Mouse (Mus musculus) G1E (cell line): Measurements from ENCODE around the gene Ppp3cb.

Source experiments
- CTCF ChIP-seq: IDR thresholded peaks from 2 replicates; pipeline ENCODE4 v1.5.1; 2012; ENCODE audit warnings: low read depth, low read length, inconsistent platforms, mixed read lengths
- GATA2 ChIP-seq: IDR thresholded peaks from 2 replicates; pipeline ENCODE4 v1.6.1; 2012; ENCODE audit warnings: low read depth, low read length, inconsistent platforms, borderline replicate concordance

DNA sequence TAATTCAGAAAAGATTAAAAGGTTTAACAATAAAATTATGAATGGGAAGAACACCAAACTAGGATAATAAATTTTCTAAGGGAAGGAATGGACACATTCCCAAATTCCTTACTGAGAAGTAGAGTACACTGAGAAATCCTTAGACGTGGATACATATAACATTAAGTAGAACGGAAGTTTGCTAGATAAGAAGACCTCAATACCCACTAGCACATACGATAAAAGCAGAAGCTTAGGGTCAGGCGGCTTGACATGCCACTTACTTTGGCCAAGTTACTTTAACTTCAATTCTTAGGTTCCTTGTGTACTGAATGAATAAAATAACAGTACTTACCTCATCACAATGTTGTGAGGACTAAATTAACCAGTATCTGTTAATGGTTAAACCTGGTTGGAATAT is 16.7 kb downstream of the Ppp3cb start:
- TF ChIP-seq CTCF (no peak), GATA2 (no peak)
